Mouse (Mus musculus): ENCODE measurements around the gene Hinfp. TPM values are rescaled to one million over a fixed set of nuclear protein-coding genes. Genes with fewer than 3 reads are reported as not detected.

Gene Hinfp
- polyA plus RNA-seq, 1 experiment from 2014 or later: 15.8 TPM

DNA sequence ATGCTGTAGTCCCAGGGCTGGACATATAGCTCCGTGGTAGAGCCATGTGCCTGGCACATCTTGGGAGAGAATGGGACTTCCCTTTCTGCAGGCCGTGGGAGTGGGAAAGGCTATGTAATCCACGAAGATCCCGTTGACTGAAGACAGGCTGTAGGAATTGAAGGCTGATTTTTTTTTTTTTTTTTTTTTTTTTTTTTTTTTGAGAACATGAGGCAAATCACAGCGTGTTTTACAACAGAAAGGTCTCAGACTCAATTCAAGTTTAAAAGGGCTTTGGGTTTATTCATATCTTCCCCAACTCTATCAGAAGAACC, 30.6 kb upstream of the Hinfp start:
- Histone ChIP-seq H3K4me3 (ENCODE audit: low read length) (peak overlapping the region; percentile 93), H3K27me3 (ENCODE audit: control insufficient read depth, insufficient read depth, low read length) (no peaks in the 10 kb centered on the region), H3K36me3 (ENCODE audit: control insufficient read depth, insufficient read depth) (peaks cover 52% of the 10 kb centered on the region), H3K4me2 (ENCODE audit: low read depth, low read length) (peak overlapping the region; percentile 64), H3K9ac (ENCODE audit: low read length) (peak overlapping the region; percentile 97), H3K27ac (ENCODE audit: low read length) (peak overlapping the region; percentile 89), H3K4me1 (ENCODE audit: control insufficient read depth, insufficient read depth, low read length) (peaks cover 15% of the 10 kb centered on the region), H3K9me3 (replicated peaks; ENCODE audit: control insufficient read depth, low read length) (no peaks in the 10 kb centered on the region)
- 2% methylated on average over 5 of the region's 5 CpGs for WGBS
- ATAC-seq (replicated peaks; ENCODE audit: extremely low read depth, insufficient read depth, low FRiP score): no peak

DNA sequence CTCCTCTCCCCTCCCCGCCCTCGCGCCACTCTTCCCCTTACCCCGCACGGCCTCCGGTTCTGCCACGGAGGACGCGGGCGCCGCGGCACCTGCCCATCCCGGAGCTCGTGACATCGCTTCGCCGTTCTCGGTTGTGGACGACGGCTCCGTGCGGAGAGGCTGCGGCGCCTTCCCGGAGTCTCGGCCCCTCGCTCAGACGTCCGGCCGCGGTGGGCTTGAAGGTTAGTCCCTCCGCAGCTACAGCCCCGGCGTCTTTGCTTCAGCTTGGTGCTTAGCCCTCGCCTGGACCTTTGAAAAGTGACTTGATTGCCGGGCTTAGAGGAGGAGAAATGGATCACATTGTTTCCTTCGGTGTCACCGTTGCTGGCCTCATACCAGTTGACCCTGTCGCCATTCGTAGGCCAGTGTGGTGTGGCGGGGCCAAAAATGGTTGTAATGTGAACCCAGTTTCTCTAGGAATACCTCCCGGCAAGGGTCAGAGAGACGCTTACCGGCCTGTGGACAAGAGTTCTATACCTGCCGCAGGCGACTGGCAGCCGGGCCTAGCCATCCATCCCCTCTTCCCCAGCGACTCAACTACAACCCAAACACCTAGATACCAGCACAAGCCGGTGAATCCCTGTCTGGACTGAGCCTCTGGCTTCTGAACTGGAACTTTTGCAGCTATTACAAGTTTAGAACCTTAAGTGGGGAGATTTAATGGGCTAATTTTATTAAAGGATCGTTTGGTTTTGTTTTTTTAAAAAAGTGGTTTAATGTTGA, 30.0 kb upstream of the Hinfp start:
- H3K4me3 ChIP-seq (ENCODE audit: low read length): peak overlapping the region; percentile 93
- no peaks in the 10 kb centered on the region for H3K9me3 ChIP-seq (replicated peaks; ENCODE audit: control insufficient read depth, low read length)
- peak overlapping the region; percentile 89 for H3K27ac ChIP-seq (ENCODE audit: low read length)
- WGBS: under 1% methylated on average over 50 of the region's 50 CpGs
- peaks cover 15% of the 10 kb centered on the region for H3K4me1 ChIP-seq (ENCODE audit: control insufficient read depth, insufficient read depth, low read length)
- H3K27me3 ChIP-seq (ENCODE audit: control insufficient read depth, insufficient read depth, low read length): no peaks in the 10 kb centered on the region
- peak; percentile 4 for ATAC-seq (replicated peaks; ENCODE audit: extremely low read depth, insufficient read depth, low FRiP score)
- H3K4me2 ChIP-seq (ENCODE audit: low read depth, low read length): peak overlapping the region; percentile 64
- peak overlapping the region; percentile 97 for H3K9ac ChIP-seq (ENCODE audit: low read length)
- H3K36me3 ChIP-seq (ENCODE audit: control insufficient read depth, insufficient read depth): peaks cover 56% of the 10 kb centered on the region

DNA sequence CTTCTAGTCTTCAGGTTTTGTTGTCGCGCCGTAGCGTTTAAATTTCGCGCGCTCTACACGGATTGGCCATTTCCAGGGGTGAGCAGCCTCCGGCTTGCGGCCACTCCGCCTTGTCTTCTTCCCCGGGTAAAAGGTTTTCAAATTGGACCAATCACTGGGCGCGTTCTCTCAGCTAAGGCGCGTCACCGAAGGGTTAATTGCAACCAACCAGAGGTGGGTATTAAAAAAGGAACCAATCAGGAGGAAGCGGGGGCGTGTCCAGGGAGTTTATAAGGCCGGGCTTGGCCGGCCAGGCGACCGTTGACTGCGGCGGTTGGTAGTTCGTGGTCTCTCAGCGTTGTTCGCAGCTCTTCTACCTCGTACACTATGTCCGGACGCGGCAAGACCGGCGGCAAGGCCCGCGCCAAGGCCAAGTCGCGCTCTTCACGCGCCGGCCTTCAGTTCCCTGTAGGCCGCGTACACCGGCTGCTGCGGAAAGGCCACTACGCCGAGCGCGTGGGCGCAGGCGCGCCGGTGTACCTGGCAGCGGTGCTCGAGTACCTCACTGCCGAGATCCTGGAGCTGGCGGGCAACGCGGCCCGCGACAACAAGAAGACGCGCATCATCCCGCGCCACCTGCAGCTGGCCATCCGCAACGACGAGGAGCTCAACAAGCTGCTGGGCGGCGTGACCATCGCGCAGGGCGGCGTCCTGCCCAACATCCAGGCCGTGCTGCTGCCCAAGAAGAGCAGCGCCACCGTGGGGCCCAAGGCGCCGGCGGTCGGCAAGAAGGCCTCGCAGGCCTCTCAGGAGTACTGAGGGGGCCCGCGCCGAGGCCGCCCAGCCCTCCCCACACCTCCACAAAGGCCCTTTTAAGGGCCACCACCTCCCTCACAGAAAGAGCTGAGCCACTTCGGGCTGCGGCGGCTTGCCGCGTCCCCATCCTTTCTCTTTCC, 29.2 kb upstream of the Hinfp start, which contains the start of gene H2afx:
TSS of gene H2afx (plus strand) at position 299 of the 935 bp plus-strand sequence.
- peak within 1 kb of the TSS; percentile 64 for H3K4me2 ChIP-seq (ENCODE audit: low read depth, low read length)
- H3K4me1 ChIP-seq (ENCODE audit: control insufficient read depth, insufficient read depth, low read length): peaks cover 15% of the 10 kb centered on the region
- H3K27ac ChIP-seq (ENCODE audit: low read length): peak within 1 kb of the TSS; percentile 89
- peaks cover 60% of the 10 kb centered on the region for H3K36me3 ChIP-seq (ENCODE audit: control insufficient read depth, insufficient read depth)
- peak within 1 kb of the TSS; percentile 97 for H3K9ac ChIP-seq (ENCODE audit: low read length)
- H3K27me3 ChIP-seq (ENCODE audit: control insufficient read depth, insufficient read depth, low read length): no peaks in the 10 kb centered on the region
- peak within 1 kb of the TSS; percentile 93 for H3K4me3 ChIP-seq (ENCODE audit: low read length)
- under 1% methylated on average over 91 of the region's 91 CpGs for WGBS
- ATAC-seq (replicated peaks; ENCODE audit: extremely low read depth, insufficient read depth, low FRiP score): peak; percentile 95
- H3K9me3 ChIP-seq (replicated peaks; ENCODE audit: control insufficient read depth, low read length): no peaks in the 10 kb centered on the region

DNA sequence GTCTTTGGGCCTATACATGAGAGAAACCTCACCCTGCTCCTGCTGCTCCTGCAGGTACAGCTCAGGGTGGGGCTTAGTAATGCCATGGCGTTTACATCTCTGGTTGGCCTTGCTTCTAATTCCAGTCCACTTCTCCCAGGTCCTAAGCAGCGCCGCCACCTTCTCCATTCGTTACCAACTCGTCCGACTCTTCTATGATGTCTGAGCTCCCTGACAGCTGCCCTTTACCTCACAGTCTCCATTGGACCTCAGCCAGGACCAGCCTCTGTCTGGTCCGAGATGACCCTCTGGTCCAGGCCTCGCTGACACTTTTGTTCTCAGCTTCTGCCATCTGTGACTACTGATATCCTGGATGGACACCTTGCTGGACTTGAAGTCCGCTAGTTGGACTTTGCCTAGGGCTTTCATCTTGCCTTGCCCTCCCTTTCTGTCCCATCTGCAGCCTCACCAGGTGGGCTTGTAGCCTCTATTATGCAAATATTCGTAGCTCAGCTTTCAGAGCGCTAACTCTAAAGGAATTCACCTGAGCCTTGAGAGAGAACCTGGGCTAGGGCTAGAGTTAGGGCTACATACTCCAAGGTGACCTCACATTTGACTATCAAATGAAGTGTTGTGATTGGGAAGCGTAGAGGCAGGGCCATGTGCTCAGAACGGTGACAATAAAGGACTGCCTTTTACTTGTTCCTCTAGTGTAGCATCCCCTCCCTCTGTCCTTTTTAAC, 27.6 kb upstream of the Hinfp start:
- Histone ChIP-seq H3K27me3 (ENCODE audit: control insufficient read depth, insufficient read depth, low read length) (no peaks in the 10 kb centered on the region), H3K36me3 (ENCODE audit: control insufficient read depth, insufficient read depth) (peaks cover 59% of the 10 kb centered on the region), H3K4me2 (ENCODE audit: low read depth, low read length) (no peak overlapping the region), H3K9me3 (replicated peaks; ENCODE audit: control insufficient read depth, low read length) (no peaks in the 10 kb centered on the region), H3K4me3 (ENCODE audit: low read length) (no peak overlapping the region), H3K27ac (ENCODE audit: low read length) (no peak overlapping the region; the same call in 1 of the 2 replicates), H3K9ac (ENCODE audit: low read length) (no peak overlapping the region), H3K4me1 (ENCODE audit: control insufficient read depth, insufficient read depth, low read length) (peaks cover 15% of the 10 kb centered on the region)
- ATAC-seq (replicated peaks; ENCODE audit: extremely low read depth, insufficient read depth, low FRiP score): no peak
- 91% methylated on average over 13 of the region's 13 CpGs for WGBS

DNA sequence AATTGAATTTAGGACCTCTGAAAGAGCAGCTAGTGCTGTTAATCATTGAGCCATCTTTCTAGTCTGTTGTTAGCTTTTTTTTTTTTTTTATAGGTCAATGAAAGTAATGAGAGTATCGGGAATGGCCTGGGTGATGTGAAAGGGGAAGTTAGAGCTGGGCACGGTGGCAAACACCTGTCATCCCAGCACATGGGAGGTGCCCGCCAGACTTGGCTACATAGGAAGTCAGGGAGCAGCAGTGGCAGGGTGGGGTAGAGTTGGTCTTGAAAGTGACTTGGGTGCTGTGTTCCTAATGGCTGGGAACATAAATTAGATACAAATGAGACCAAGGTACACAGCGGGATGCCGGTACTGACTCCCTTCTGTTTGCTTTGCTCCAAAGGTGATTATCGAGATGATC, 25.3 kb upstream of the Hinfp start:
- peaks cover 48% of the 10 kb centered on the region for H3K36me3 ChIP-seq (ENCODE audit: control insufficient read depth, insufficient read depth)
- no peak for ATAC-seq (replicated peaks; ENCODE audit: extremely low read depth, insufficient read depth, low FRiP score)
- H3K27ac ChIP-seq (ENCODE audit: low read length): no peak overlapping the region

DNA sequence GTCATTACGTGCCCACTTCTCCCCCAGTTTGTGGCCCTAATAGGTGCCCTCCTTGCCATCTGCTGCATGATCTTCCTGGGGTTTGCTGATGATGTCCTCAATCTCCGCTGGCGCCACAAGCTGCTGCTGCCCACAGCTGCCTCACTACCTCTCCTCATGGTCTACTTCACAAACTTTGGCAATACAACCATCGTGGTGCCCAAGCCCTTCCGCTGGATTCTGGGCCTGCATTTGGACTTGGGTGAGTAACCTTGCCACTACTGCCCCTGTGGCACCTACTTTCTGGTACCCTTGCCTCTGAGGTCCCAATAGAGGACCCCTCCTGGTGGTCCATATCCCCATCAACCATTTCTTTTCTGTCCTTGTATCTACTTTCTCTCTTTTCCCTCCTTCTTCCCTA, 22.5 kb upstream of the Hinfp start:
- Histone ChIP-seq H3K4me3 (ENCODE audit: low read length) (peak overlapping the region; percentile 68), H3K9ac (ENCODE audit: low read length) (peak overlapping the region; percentile 84), H3K27ac (ENCODE audit: low read length) (no peak overlapping the region; the same call in none of the 2 replicates), H3K36me3 (ENCODE audit: control insufficient read depth, insufficient read depth) (peaks cover 37% of the 10 kb centered on the region), H3K4me2 (ENCODE audit: low read depth, low read length) (peak overlapping the region; percentile 75), H3K4me1 (ENCODE audit: control insufficient read depth, insufficient read depth, low read length) (peaks cover 7% of the 10 kb centered on the region), H3K27me3 (ENCODE audit: control insufficient read depth, insufficient read depth, low read length) (no peaks in the 10 kb centered on the region), H3K9me3 (replicated peaks; ENCODE audit: control insufficient read depth, low read length) (no peaks in the 10 kb centered on the region)
- 87% methylated on average over 5 of the region's 5 CpGs for WGBS
- no peak for ATAC-seq (replicated peaks; ENCODE audit: extremely low read depth, insufficient read depth, low FRiP score)

More for the DNA sequence above, 25.3 kb upstream of the Hinfp start:
- 93% methylated on average over 6 of the region's 6 CpGs for WGBS
- Histone ChIP-seq H3K4me1 (ENCODE audit: control insufficient read depth, insufficient read depth, low read length) (peaks cover 7% of the 10 kb centered on the region), H3K4me3 (ENCODE audit: low read length) (no peak overlapping the region), H3K4me2 (ENCODE audit: low read depth, low read length) (no peak overlapping the region), H3K9me3 (replicated peaks; ENCODE audit: control insufficient read depth, low read length) (no peaks in the 10 kb centered on the region), H3K9ac (ENCODE audit: low read length) (no peak overlapping the region), H3K27me3 (ENCODE audit: control insufficient read depth, insufficient read depth, low read length) (no peaks in the 10 kb centered on the region)

DNA sequence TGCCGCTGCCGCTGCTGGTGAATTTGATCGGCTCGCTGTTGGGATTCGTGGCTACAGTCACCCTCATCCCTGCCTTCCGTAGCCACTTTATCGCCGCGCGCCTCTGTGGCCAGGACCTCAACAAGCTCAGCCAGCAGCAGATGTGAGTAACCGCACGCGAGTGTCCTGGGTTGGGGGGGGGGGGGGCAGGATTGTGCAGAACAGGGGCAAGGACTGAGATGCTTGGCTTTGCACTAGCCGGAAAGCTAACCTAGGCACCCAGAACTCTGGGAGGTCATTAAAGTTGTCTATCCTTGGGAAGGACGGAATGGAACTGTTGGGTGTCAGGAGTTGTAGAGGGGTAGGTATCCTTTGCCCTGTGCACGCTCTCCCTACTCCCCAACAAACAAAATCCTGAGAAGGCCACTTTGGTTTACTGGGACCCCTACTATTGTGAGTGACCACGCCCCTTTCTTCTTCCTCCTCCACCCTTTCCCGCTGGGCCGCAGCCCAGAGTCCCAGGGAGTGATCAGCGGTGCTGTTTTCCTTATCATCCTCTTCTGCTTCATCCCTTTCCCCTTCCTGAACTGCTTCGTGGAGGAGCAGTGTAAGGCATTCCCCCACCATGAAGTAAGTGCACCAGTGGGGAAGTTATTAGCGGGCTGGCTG, 21.7 kb upstream of the Hinfp start:
- ATAC-seq (replicated peaks; ENCODE audit: extremely low read depth, insufficient read depth, low FRiP score): peak; percentile 37
- Histone ChIP-seq H3K36me3 (ENCODE audit: control insufficient read depth, insufficient read depth) (peaks cover 30% of the 10 kb centered on the region), H3K4me2 (ENCODE audit: low read depth, low read length) (peak overlapping the region; percentile 75), H3K4me3 (ENCODE audit: low read length) (peak overlapping the region; percentile 68), H3K27me3 (ENCODE audit: control insufficient read depth, insufficient read depth, low read length) (no peaks in the 10 kb centered on the region), H3K9ac (ENCODE audit: low read length) (peak overlapping the region; percentile 84), H3K9me3 (replicated peaks; ENCODE audit: control insufficient read depth, low read length) (no peaks in the 10 kb centered on the region), H3K4me1 (ENCODE audit: control insufficient read depth, insufficient read depth, low read length) (peaks cover 7% of the 10 kb centered on the region), H3K27ac (ENCODE audit: low read length) (peak overlapping the region; percentile 94)
- WGBS: under 1% methylated on average over 22 of the region's 22 CpGs

DNA sequence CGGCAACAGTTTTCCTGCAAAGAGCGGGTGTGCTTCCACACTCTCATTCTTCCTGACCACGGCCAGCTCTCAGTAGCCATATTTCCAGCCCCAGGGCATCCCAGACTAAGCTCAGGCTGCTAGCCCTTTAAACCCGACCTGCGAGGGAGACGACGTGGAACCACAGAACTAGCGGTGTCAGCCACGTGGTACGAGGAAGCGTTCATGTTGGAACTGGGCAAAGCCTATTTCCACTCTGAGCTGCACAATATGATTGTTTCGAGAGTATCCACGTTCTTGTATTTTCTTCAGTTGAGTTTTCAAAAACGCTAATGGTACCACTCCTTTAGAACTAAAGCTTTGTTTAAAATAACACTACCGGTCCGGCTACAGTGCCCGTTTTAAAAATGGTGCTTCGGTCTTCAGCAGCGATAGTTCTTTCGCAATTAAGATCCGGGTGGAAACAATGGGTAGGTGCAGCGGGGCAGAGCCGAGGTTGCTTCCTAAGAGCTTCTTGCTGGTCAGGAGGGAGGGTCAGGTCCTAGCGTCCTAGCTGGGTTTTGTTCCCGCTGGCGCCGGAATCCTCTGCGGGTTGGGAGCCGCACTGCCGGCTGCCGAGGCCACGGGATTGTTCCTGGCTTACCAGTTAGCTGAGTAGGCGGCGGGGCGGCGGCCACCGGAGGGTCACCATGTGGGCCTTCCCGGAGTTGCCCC, 21.0 kb upstream of the Hinfp start:
- Histone ChIP-seq H3K27ac (ENCODE audit: low read length) (peak overlapping the region; percentile 94), H3K27me3 (ENCODE audit: control insufficient read depth, insufficient read depth, low read length) (no peaks in the 10 kb centered on the region), H3K9ac (ENCODE audit: low read length) (peak overlapping the region; percentile 84), H3K4me2 (ENCODE audit: low read depth, low read length) (peak overlapping the region; percentile 75), H3K4me3 (ENCODE audit: low read length) (peak overlapping the region; percentile 68), H3K36me3 (ENCODE audit: control insufficient read depth, insufficient read depth) (peaks cover 24% of the 10 kb centered on the region), H3K9me3 (replicated peaks; ENCODE audit: control insufficient read depth, low read length) (no peaks in the 10 kb centered on the region), H3K4me1 (ENCODE audit: control insufficient read depth, insufficient read depth, low read length) (peaks cover 7% of the 10 kb centered on the region)
- peak; percentile 91 for ATAC-seq (replicated peaks; ENCODE audit: extremely low read depth, insufficient read depth, low FRiP score)
- WGBS: under 1% methylated on average over 38 of the region's 38 CpGs
